Mouse (Mus musculus): ENCODE measurements at regions not wholly inside any gene's neighbourhood (a gene's known extent, or its start where the extent isn't known, plus 50 kb on each side); places are given as distances from the start of the nearest gene placed in this dataset.

DNA sequence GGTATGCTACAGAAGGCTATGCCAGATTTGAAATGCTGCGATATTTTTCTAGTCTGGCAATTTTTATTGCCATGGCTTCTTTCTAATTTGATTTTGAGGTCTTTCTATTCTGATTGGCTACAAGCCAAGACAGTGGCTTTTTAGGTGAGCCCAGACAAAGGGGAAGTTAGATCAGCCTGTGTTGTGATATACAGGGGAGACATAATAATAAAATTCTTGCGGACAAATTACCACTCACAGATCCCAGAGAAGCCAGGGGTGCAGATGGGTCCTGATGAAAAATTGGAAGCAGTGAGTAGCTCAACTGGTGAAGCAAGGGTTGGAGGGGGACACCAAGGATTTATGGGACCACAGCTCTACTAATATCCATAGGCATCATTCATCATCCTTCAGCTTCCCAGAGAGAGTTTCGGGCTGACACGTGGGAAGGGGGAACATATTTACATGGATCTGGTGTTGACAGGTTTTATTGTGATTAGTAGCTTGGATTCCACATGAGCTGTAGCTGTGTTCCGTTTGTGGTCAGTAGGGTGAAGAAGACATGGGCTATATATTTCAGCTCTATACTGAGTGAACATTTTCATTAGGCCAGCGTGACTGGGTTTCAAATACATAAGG, 190.0 kb downstream of the Gm5447 start:
- H3K36me3 ChIP-seq (ENCODE audit: control insufficient read depth, insufficient read depth), result no peaks in the 10 kb centered on the region
- H3K4me2 ChIP-seq (ENCODE audit: low read depth), result no peak overlapping the region
- no peak overlapping the region for H3K4me3 ChIP-seq
- H3K79me2 ChIP-seq (ENCODE audit: control insufficient read depth, insufficient read depth), result no peaks in the 10 kb centered on the region
- no peaks in the 10 kb centered on the region for H3K27me3 ChIP-seq (ENCODE audit: control insufficient read depth, insufficient read depth, insufficient read length)
- TF ChIP-seq TCF3 (IDR thresholded peaks at IDR 0.05; ENCODE audit: insufficient read length, low read depth), result no peak
- TF ChIP-seq POLR2AphosphoS2 (IDR thresholded peaks at IDR 0.05; ENCODE audit: insufficient read length, low read depth), result no peak
- TF ChIP-seq REST (IDR thresholded peaks at IDR 0.05; ENCODE audit: insufficient read depth, insufficient read length), result no peak
- TF ChIP-seq CEBPB (IDR thresholded peaks at IDR 0.05; ENCODE audit: insufficient read depth, poor library complexity, severe bottlenecking), result no peak
- no peak for TF ChIP-seq SRF (IDR thresholded peaks at IDR 0.05; ENCODE audit: control insufficient read depth, insufficient read length, low read depth)
- H3ac ChIP-seq (ENCODE audit: control insufficient read depth, insufficient read length), result no peak overlapping the region

GRCm38 (mm10) chr13:31166286-31166685, 192.3 kb downstream of the Gm5447 start:
- H3K4me2 ChIP-seq (ENCODE audit: low read depth), result peak overlapping the region; percentile 57
- H3K27me3 ChIP-seq (ENCODE audit: control insufficient read depth, insufficient read depth, insufficient read length), result no peaks in the 10 kb centered on the region
- H3K4me3 ChIP-seq, result no peak overlapping the region
- H3K79me2 ChIP-seq (ENCODE audit: control insufficient read depth, insufficient read depth), result no peaks in the 10 kb centered on the region
- H3K36me3 ChIP-seq (ENCODE audit: control insufficient read depth, insufficient read depth), result no peaks in the 10 kb centered on the region
- TF ChIP-seq MAX (IDR thresholded peaks at IDR 0.05; ENCODE audit: low read depth) (no peak), CEBPB (IDR thresholded peaks at IDR 0.05; ENCODE audit: insufficient read depth, poor library complexity, severe bottlenecking) (0 out of 2 replicates have a peak, but pooled peaks have one; percentile 9)
- no peak overlapping the region for H3ac ChIP-seq (ENCODE audit: control insufficient read depth, insufficient read length)

DNA sequence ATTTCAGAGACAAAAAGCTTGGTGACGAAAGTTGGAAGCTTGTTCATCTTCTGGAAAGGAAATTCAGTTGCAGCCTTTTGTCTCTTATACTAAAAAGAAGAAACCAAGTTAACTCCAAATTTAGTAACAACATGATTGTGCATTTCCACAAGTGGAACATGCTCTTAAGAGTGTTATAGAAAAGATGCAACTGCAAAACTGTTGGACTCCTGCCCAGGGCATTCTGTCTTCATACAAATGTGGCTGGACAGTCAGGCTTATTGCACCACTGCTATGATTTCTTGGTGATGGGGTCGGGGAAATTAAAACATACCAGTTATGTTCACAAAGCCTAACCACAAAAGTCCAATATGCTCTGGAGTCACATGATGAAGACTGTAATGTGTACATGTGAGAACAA, 194.8 kb downstream of the Gm5447 start:
- Histone ChIP-seq H3K79me2 (ENCODE audit: control insufficient read depth, insufficient read depth) (no peaks in the 10 kb centered on the region), H3ac (ENCODE audit: control insufficient read depth, insufficient read length) (no peak overlapping the region), H3K4me3 (no peak overlapping the region), H3K4me2 (ENCODE audit: low read depth) (no peak overlapping the region), H3K27me3 (ENCODE audit: control insufficient read depth, insufficient read depth, insufficient read length) (no peaks in the 10 kb centered on the region), H3K36me3 (ENCODE audit: control insufficient read depth, insufficient read depth) (no peaks in the 10 kb centered on the region)
- TF ChIP-seq REST (IDR thresholded peaks at IDR 0.05; ENCODE audit: insufficient read depth, insufficient read length) (no peak), POLR2A (IDR thresholded peaks at IDR 0.05; ENCODE audit: insufficient read length, low read depth) (no peak), MAX (IDR thresholded peaks at IDR 0.05; ENCODE audit: low read depth) (no peak), USF1 (IDR thresholded peaks at IDR 0.05; ENCODE audit: low read depth) (no peak), MYOD1 (IDR thresholded peaks at IDR 0.05; ENCODE audit: control insufficient read depth in 1 of 3, insufficient read length in 2 of 3, low read depth in 2 of 3) (no peak), CEBPB (IDR thresholded peaks at IDR 0.05; ENCODE audit: insufficient read depth, poor library complexity, severe bottlenecking) (no peak), SRF (IDR thresholded peaks at IDR 0.05; ENCODE audit: control insufficient read depth, insufficient read length, low read depth) (no peak), TCF12 (IDR thresholded peaks at IDR 0.05; ENCODE audit: insufficient read depth, poor library complexity, severe bottlenecking) (no peak), POLR2AphosphoS2 (IDR thresholded peaks at IDR 0.05; ENCODE audit: insufficient read length, low read depth) (no peak), E2F4 (IDR thresholded peaks at IDR 0.05; ENCODE audit: insufficient read depth) (no peak), MYOG (IDR thresholded peaks at IDR 0.05; ENCODE audit: control insufficient read depth in 1 of 3, insufficient read depth in 1 of 3, insufficient read length in 2 of 3, low read depth in 2 of 3) (no peak), TCF3 (IDR thresholded peaks at IDR 0.05; ENCODE audit: insufficient read length, low read depth) (no peak)

GRCm38 (mm10) chr13:31171751-31172150, 197.7 kb downstream of the Gm5447 start:
- Histone ChIP-seq H3K36me3 (ENCODE audit: control insufficient read depth, insufficient read depth) (no peaks in the 10 kb centered on the region), H3K4me2 (ENCODE audit: low read depth) (no peak overlapping the region), H3K4me3 (no peak overlapping the region), H3ac (ENCODE audit: control insufficient read depth, insufficient read length) (no peak overlapping the region), H3K27me3 (ENCODE audit: control insufficient read depth, insufficient read depth, insufficient read length) (no peaks in the 10 kb centered on the region), H3K79me2 (ENCODE audit: control insufficient read depth, insufficient read depth) (no peaks in the 10 kb centered on the region)
- TF ChIP-seq REST (IDR thresholded peaks at IDR 0.05; ENCODE audit: insufficient read depth, insufficient read length) (no peak), E2F4 (IDR thresholded peaks at IDR 0.05; ENCODE audit: insufficient read depth) (no peak), POLR2A (IDR thresholded peaks at IDR 0.05; ENCODE audit: insufficient read length, low read depth) (no peak), USF1 (IDR thresholded peaks at IDR 0.05; ENCODE audit: low read depth) (no peak), SRF (IDR thresholded peaks at IDR 0.05; ENCODE audit: control insufficient read depth, insufficient read length, low read depth) (no peak), MYOD1 (IDR thresholded peaks at IDR 0.05; ENCODE audit: control insufficient read depth in 1 of 3, insufficient read length in 2 of 3, low read depth in 2 of 3) (no peak), POLR2AphosphoS2 (IDR thresholded peaks at IDR 0.05; ENCODE audit: insufficient read length, low read depth) (no peak), CEBPB (IDR thresholded peaks at IDR 0.05; ENCODE audit: insufficient read depth, poor library complexity, severe bottlenecking) (no peak), MYOG (IDR thresholded peaks at IDR 0.05; ENCODE audit: control insufficient read depth in 1 of 3, insufficient read depth in 1 of 3, insufficient read length in 2 of 3, low read depth in 2 of 3) (no peak), TCF12 (IDR thresholded peaks at IDR 0.05; ENCODE audit: insufficient read depth, poor library complexity, severe bottlenecking) (no peak)

- no peak overlapping the region for H3K4me3 ChIP-seq
- no peaks in the 10 kb centered on the region for H3K36me3 ChIP-seq (ENCODE audit: control insufficient read depth, insufficient read depth)
- no peaks in the 10 kb centered on the region for H3K79me2 ChIP-seq (ENCODE audit: control insufficient read depth, insufficient read depth)
- no peak overlapping the region for H3K4me2 ChIP-seq (ENCODE audit: low read depth)
- no peak overlapping the region for H3ac ChIP-seq (ENCODE audit: control insufficient read depth, insufficient read length)
- no peak for TF ChIP-seq TCF12 (IDR thresholded peaks at IDR 0.05; ENCODE audit: insufficient read depth, poor library complexity, severe bottlenecking)
- TF ChIP-seq POLR2A (IDR thresholded peaks at IDR 0.05; ENCODE audit: insufficient read length, low read depth), result no peak
- no peak for TF ChIP-seq MYOD1 (IDR thresholded peaks at IDR 0.05; ENCODE audit: control insufficient read depth in 1 of 3, insufficient read length in 2 of 3, low read depth in 2 of 3)
- no peaks in the 10 kb centered on the region for H3K27me3 ChIP-seq (ENCODE audit: control insufficient read depth, insufficient read depth, insufficient read length)
Measured at GRCm38 (mm10) chr13:31172580-31172979, 198.6 kb downstream of the Gm5447 start.

All from myocyte (in vitro differentiated cells).